Mouse (Mus musculus) gastrocnemius, postnatal 14 days (tissue): ENCODE data around the gene Zfp995. TPM values are rescaled to one million over a fixed set of nuclear protein-coding genes. Genes with fewer than 3 reads are reported as not detected.
A peak's percentile ranks its signal among the peaks of the same experiment; 100 is the strongest.
"Not testable (repeated sequence)": the region's sequence is repeated elsewhere in the genome, so short reads cannot be mapped to it uniquely, and the experiment has no call there.

Experiments
- DNase-seq: peaks from one replicate; pipeline ENCODE4 v3.0.0; 2021; ENCODE audit warnings: mixed read lengths
- intact Hi-C: fragments of 180-260 bp; cut with DNase I; formaldehyde crosslinking; loops from one replicate; pipeline ENCODE4 v1.15.1; 2025; ENCODE audit warnings: low total_unique reads
- long read RNA-seq, 2 experiments: library from polyadenylated mRNA; stranded (forward); transcript quantifications; one replicate each; pipeline ENCODE4 v2.0.0; 2021
- total RNA-seq, 2 experiments: library from RNA; stranded (reverse); gene quantifications; 2 replicates each; pipeline ENCODE4 v1.2.3; 2021

Gene Zfp995
- 1 to 10 TPM; 1.1 to 1.2 TPM for total RNA-seq
- long read RNA-seq, experiment 1, partial matches to known transcripts: 1 of 2 reads
- long read RNA-seq, experiment 1, other reads (novel, unspliced or antisense): 1 of 2 reads
- long read RNA-seq, experiment 2, partial matches to known transcripts: 2 of 3 reads
- long read RNA-seq, experiment 2, other reads (novel, unspliced or antisense): 1 of 3 reads

DNA sequence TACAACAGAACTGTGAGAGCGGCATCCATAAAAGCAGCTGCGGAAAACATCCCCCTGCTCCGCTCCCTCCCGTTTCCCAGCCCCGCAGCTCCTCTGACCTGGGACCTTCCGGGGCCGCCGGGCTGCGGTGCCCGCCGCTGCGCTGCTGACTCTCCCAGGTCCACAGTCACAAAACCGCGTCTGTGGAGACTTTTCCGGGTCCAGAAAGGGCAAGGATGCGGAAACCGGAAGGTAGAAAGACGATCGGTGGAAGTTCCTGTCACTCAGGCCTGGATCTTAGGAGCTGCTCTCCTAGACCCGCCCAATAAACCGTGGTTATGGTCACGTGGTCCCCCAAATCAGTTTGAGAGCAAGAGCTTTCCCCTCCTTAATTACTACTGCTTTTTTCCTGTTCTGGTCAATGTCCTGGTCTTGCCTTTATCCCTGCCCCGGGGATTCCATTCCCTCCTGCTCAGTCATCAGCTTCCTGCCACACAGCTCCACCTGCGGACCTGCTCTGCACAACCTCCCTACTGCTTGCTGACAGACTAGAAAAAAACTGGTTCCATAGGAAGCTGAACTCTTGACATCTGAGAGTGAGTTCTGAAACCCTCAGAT is at the start of gene Zfp995:
Gene Zfp995 (minus strand): TSS at position 471 of the 597 bp plus-strand sequence.
- peak; percentile 57 for DNase-seq
- intact Hi-C loops: not testable (repeated sequence)

DNA sequence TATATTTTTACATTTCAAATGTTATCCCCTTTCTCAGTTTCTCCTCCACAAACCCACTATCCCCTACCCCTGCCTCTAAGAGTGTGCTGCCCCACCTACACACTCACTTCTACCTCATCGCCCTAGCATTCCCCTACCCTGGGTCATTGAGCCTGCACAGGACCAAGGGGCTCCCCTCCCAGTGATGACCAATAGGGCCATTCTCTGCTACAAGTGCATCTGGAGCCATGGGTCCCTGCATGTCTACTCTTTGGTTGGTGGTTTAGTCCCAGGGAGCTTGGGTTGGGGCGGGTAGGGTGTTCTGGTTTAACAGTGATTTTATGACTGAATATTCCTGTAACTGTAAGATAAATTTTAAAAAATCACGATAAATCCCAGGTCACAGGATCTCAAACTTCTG is 687 bp downstream of the Zfp995 start:
- intact Hi-C loops: no loop called here
- DNase-seq: no peak

GRCm38 (mm10) chr17:21871256-21871655 is 38.5 kb downstream of the Zfp995 start:
- no peak for DNase-seq
- intact Hi-C loops: no loop called here

GRCm38 (mm10) chr17:21846322-21846582 is 63.5 kb downstream of the Zfp995 start:
- DNase-seq, intact Hi-C loops: not testable (repeated sequence)

DNA sequence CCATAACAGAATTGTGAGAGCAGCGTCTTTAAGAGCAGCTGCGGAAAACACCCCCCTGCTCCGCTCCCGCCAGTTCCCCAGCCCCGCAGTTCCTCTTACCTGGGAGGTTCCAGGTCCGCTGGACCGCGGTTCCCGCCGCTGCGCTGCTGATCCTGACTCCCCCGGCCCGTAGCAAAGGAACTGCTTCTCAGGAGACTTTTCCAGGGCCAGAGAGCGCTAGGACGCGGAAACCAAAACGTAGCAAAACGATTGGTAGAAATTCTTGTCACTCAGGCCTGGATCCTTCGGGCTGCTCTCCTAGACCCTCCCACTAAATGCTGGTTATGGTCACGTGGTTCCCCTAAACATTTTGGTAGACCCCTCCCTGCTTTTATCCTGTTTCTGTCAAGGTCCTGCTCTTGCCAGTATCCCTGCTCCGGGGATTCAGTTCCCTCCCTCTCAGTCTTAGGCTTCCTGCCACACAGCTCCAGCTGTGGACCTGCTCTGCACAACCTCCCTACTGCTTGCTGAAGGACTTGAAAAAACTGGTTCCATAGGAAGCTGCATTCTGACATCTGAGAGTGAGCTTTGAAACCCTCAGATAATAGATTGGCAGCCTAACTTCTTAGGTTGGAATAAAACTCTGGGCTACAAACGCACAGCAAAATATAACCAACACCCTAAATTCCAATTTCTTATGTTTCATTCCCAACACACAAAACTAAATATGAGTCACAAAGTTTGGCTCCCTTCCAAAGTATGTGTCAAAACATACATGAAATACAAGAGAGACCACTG is 64.0 kb downstream of the Zfp995 start, which contains the start of gene Zfp820:
Gene Zfp820 (minus strand): TSS at position 228 of the 777 bp plus-strand sequence.
- intact Hi-C loops: no loop called here
- peak; percentile 16 for DNase-seq

GRCm38 (mm10) chr17:21838510-21838909 is 71.2 kb downstream of the Zfp995 start:
- intact Hi-C loops: no loop called here
- DNase-seq: no peak

Other genes with a start within 250 kb of the Zfp995 start
- 1 to 10 TPM in 1 of 2 experiments, not detected in 1; 1.3 TPM for gene Gm10226, start 218.1 kb downstream of the Zfp995 start, total RNA-seq
- 1 to 10 TPM; 1.3 to 1.8 TPM for gene Zfp760, start 202.2 kb downstream of the Zfp995 start, total RNA-seq
- gene Zfp229, start 179.1 kb downstream of the Zfp995 start, total RNA-seq: 1 to 10 TPM; 4.5 to 4.6 TPM
- gene Zfp820, start 64.2 kb downstream of the Zfp995 start, total RNA-seq: 1 to 10 TPM in 1 of 2 experiments, under 1 TPM in 1; 0.95 to 1.3 TPM
- 1 to 10 TPM; 4.6 to 4.8 TPM for gene Zfp942, start 52.5 kb upstream of the Zfp995 start, total RNA-seq
- gene Zfp943, start 52.6 kb upstream of the Zfp995 start, total RNA-seq: 10 to 100 TPM; 13.2 to 14.7 TPM